Mouse (Mus musculus) left cerebral cortex, postnatal 14 days (tissue): ENCODE results near the gene Gphb5. TPM values are rescaled to one million over a fixed set of nuclear protein-coding genes. Genes with fewer than 3 reads are reported as not detected.

ENCODE experiments used
- total RNA-seq, 2 experiments: library from RNA; stranded (reverse); gene quantifications; 2 replicates each; pipeline ENCODE4 v1.2.3; 2021

Gphb5 gene
- total RNA-seq, 2 experiments from 2014 or later, result not detected

Other genes with a start within 250 kb of the Gphb5 start
- gene Kcnh5, start 239.4 kb downstream of the Gphb5 start, total RNA-seq, result 100 to 1,000 TPM in 1 of 2 experiments, 10 to 100 TPM in 1; 77.5 to 111 TPM
- 1 to 10 TPM; 6.8 to 8.5 TPM for gene Rhoj, start 108.5 kb downstream of the Gphb5 start, total RNA-seq
- 10 to 100 TPM; 83.1 to 84.3 TPM for gene Ppp2r5e, start 179.5 kb upstream of the Gphb5 start, total RNA-seq